Mouse (Mus musculus) lung, embryonic 14.5 days (tissue): ENCODE data around the gene Btbd9. TPM values are rescaled to one million over a fixed set of nuclear protein-coding genes. Genes with fewer than 3 reads are reported as not detected.

Experiments
- ATAC-seq: fragments of 200-750 bp; cut with Nextera tagmentation; 2 replicates; pipeline ENCODE4 v1.8.0; 2017; ENCODE audit warnings: mild to moderate bottlenecking, moderate TSS enrichment, moderate library complexity; ENCODE audit not compliant: insufficient read depth
- DNase-seq: peaks from one replicate; pipeline ENCODE4 v3.0.0-alpha.2; 2015
- H3K27ac ChIP-seq: fragments of 300-500 bp; sonication (generic); 2 replicates; pipeline ENCODE4 v1.5.1; 2014; ENCODE audit warnings: low read depth, mild to moderate bottlenecking, moderate library complexity
- H3K27me3 ChIP-seq: fragments of 300-500 bp; sonication (generic); 2 replicates; pipeline ENCODE4 v1.6.1; 2014; ENCODE audit warnings: low read length, control low read depth; ENCODE audit not compliant: insufficient read depth
- H3K36me3 ChIP-seq: fragments of 300-500 bp; sonication (generic); 2 replicates; pipeline ENCODE4 v1.6.1; 2014; ENCODE audit warnings: control low read depth; ENCODE audit not compliant: insufficient read depth
- H3K4me1 ChIP-seq: fragments of 300-500 bp; sonication (generic); 2 replicates; pipeline ENCODE4 v1.6.1; 2014; ENCODE audit warnings: antibody characterized with exemption, control low read depth; ENCODE audit not compliant: insufficient read depth
- H3K4me2 ChIP-seq: fragments of 300-500 bp; sonication (generic); 2 replicates; pipeline ENCODE4 v1.6.1; 2014; ENCODE audit warnings: mild to moderate bottlenecking
- H3K4me3 ChIP-seq: fragments of 300-500 bp; sonication (generic); 2 replicates; pipeline ENCODE4 v1.5.1; 2014; ENCODE audit warnings: low read depth, low read length
- H3K9ac ChIP-seq: fragments of 300-500 bp; sonication (generic); 2 replicates; pipeline ENCODE4 v1.6.1; 2014
- H3K9me3 ChIP-seq: fragments of 300-500 bp; sonication (generic); 2 replicates; pipeline ENCODE4 v1.6.1; 2016; ENCODE audit warnings: low read depth, low read length, control low read depth
- CTCF ChIP-seq: IDR thresholded peaks from 2 replicates; pipeline ENCODE4 v1.5.1; 2016; ENCODE audit warnings: antibody characterized with exemption, low read depth
- WGBS: fragments of 180-500 bp; shearing (Covaris S2); extraction: QIAGEN DNeasy Blood & Tissue Kit; methylation state at CpG from one replicate; pipeline ENCODE4 v1.1.7; 2014; 5-methylcytosine and 5-hydroxymethylcytosine counted together
- polyA plus RNA-seq: library from polyadenylated mRNA; unstranded; fragments of >200 nt; fragmentation: Nextera tagmentation; extraction: Ambion mirVana; gene quantifications from 2 replicates; pipeline ENCODE4 v1.2.1, GENCODE M21; 2014

Gene Btbd9
- polyA plus RNA-seq, 1 experiment from 2014 or later: 51.8 TPM

DNA sequence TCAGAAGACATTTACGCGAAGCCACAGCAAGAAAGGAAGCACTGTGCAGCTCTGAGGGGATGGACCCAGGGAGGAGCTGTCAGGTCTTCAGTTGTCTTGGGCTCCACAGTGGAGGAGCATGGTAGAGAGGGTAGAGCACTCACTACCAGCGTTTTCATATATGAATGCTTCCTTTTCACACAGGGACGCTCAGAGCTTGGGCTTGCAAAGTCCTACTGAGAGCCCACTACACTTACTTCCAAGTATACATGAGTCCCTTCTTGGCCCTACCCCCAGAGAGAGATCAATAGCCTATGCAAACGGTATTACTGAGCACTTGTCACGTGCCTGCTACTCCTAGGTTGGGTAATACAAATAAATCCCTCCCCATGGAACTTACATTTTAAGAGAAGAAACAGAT lies 234.7 kb downstream of the Btbd9 start:
- Histone ChIP-seq H3K36me3 (no peaks in the 10 kb centered on the region), H3K27me3 (no peaks in the 10 kb centered on the region), H3K4me2 (no peak overlapping the region), H3K4me3 (no peak overlapping the region), H3K9me3 (no peaks in the 10 kb centered on the region), H3K4me1 (0 out of 2 replicates have a peak, but pooled peaks cover under 1% of the 10 kb centered on the region), H3K27ac (no peak overlapping the region), H3K9ac (no peak overlapping the region)
- 64% methylated on average over 6 of the region's 6 CpGs for WGBS
- DNase-seq: no peak
- TF ChIP-seq CTCF: no peak
- ATAC-seq: no peak

DNA sequence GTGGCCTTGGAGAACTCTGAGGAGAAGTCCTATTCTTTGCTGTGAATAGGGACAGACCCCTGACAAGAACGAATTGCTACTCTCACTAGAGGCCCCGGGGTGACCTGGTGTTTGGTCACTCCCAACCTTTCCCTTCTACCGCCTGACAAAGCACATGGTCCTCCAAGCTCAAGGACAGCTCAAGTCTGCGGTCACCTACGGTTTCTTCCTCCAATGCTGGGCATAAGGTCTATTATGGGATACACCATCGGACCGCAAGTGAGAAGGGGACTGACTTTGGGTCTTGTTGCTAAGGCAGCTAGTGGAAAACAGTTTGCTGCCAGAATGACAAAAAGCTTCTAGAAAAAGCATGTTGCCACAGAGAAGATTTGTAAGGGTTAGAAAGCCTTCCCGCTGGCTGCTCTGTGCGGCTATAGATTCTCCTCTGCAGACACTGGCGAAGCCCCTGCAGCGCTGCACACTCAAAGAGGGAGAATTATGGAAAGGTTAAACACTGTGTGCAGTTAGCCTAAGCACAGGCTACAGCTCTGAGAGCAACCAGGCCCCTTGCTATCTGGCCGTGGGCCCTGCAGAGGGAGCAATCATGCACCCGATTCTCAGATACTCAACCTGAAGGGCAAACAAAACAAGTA lies 235.7 kb downstream of the Btbd9 start:
- Histone ChIP-seq H3K4me1 (no peaks in the 10 kb centered on the region; the same call in 1 of the 2 replicates), H3K4me3 (no peak overlapping the region), H3K9me3 (no peaks in the 10 kb centered on the region), H3K9ac (no peak overlapping the region), H3K4me2 (no peak overlapping the region), H3K27me3 (no peaks in the 10 kb centered on the region), H3K36me3 (no peaks in the 10 kb centered on the region), H3K27ac (no peak overlapping the region)
- ATAC-seq (no peak), DNase-seq (no peak)
- 68% methylated on average over 13 of the region's 13 CpGs for WGBS
- TF ChIP-seq CTCF: no peak

DNA sequence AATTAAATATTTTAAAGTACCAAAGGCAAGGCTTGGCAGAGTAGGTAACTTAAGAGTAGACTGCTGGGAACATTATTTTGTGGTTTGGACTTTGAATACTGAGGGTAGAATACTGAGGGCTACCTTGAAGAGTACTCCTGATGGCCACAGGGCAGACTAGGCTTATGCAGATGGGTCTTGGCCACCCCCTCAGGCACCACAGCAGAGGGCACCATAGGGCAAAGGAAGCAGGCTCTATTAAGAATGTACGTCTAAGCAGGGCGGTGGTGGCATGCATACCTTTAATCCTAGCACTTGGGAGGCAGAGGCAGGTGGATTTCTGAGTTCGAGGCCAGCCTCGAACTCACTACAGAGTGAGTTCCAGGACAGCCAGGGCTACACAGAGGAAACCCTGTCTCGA lies 237.0 kb downstream of the Btbd9 start:
- 84% methylated on average over 5 of the region's 5 CpGs for WGBS
- H3K36me3 ChIP-seq: no peaks in the 10 kb centered on the region
- no peaks in the 10 kb centered on the region; the same call in 1 of the 2 replicates for H3K4me1 ChIP-seq
- no peaks in the 10 kb centered on the region for H3K9me3 ChIP-seq
- H3K27ac ChIP-seq: no peak overlapping the region
- H3K27me3 ChIP-seq: no peaks in the 10 kb centered on the region
- ATAC-seq: no peak
- TF ChIP-seq CTCF: 0 out of 2 replicates have a peak, but pooled peaks have one; percentile 1
- H3K4me2 ChIP-seq: no peak overlapping the region
- H3K9ac ChIP-seq: no peak overlapping the region
- no peak for DNase-seq
- H3K4me3 ChIP-seq: no peak overlapping the region

DNA sequence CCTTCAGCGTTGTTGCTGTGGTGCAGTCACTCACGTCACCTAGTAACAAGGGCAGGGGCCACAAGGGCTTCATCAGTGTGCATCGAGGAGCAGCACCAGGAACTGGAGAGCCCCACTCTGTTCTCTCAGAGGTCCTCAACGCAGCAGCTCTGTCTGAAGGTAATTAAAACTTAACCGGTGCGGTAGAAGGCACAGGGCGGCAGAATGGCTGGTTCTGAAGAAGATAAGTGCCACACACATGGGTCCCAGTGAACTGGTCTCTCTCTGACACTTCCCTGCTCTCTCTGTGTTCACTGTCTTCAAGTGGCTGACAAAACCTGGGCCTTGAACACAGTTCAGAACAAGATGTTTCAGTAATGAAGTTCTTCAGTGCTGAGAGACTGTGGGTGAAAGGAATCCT lies 239.5 kb downstream of the Btbd9 start:
- Histone ChIP-seq H3K36me3 (no peaks in the 10 kb centered on the region), H3K4me3 (no peak overlapping the region), H3K4me2 (no peak overlapping the region), H3K9me3 (no peaks in the 10 kb centered on the region), H3K9ac (no peak overlapping the region), H3K27me3 (no peaks in the 10 kb centered on the region), H3K4me1 (no peaks in the 10 kb centered on the region; the same call in 1 of the 2 replicates), H3K27ac (no peak overlapping the region)
- WGBS: 62% methylated on average over 7 of the region's 7 CpGs
- no peak for DNase-seq
- ATAC-seq: no peak
- TF ChIP-seq CTCF: no peak

DNA sequence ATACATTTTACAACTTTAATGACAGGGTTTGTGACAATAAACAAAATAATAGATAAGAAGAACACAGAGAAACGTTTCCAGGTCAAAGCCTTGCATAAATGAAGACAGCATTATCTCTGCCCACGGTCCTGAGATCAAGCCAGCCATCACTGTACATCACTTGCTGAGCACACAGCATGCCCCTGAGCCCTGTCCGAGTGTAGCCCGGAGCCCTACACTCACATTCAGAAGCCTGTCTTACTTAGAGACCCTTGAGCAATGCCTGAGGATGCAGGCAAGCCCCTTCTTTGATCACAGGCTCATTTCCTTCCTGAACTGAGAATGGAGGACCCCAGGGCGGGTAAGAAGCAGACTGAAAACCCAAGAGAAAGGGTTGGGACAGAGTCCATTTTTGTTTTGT lies 240.0 kb downstream of the Btbd9 start:
- no peak overlapping the region for H3K9ac ChIP-seq
- no peaks in the 10 kb centered on the region; the same call in 1 of the 2 replicates for H3K4me1 ChIP-seq
- no peak overlapping the region for H3K4me3 ChIP-seq
- no peak for TF ChIP-seq CTCF
- 47% methylated on average over 5 of the region's 5 CpGs for WGBS
- H3K9me3 ChIP-seq: no peaks in the 10 kb centered on the region
- no peaks in the 10 kb centered on the region for H3K27me3 ChIP-seq
- no peak overlapping the region for H3K4me2 ChIP-seq
- ATAC-seq (no peak), DNase-seq (no peak)
- H3K36me3 ChIP-seq: no peaks in the 10 kb centered on the region
- no peak overlapping the region for H3K27ac ChIP-seq

DNA sequence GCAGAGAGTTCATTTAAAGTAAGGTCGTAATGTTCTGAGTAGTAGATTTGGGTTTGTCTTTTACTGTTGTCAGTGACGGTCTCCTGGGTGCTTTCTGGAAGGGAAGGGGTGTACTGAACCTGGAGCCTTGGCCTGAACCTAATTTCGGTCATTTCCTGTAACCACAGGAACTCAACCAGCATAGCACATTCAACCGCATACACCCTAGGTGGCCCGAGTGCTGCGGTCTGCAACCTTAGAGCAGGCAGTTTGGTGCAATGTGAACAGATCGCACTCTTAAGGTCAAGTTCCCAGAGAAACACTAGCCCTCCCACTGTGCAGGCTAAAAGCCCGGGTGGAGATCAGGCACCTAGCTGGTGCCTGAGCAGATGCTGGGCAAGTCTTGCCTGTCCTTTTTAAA lies 240.5 kb downstream of the Btbd9 start:
- Histone ChIP-seq H3K4me1 (no peaks in the 10 kb centered on the region; the same call in 1 of the 2 replicates), H3K9ac (no peak overlapping the region), H3K4me2 (no peak overlapping the region), H3K27ac (no peak overlapping the region), H3K9me3 (no peaks in the 10 kb centered on the region), H3K36me3 (no peaks in the 10 kb centered on the region), H3K27me3 (no peaks in the 10 kb centered on the region), H3K4me3 (no peak overlapping the region)
- DNase-seq (no peak), ATAC-seq (no peak)
- TF ChIP-seq CTCF: no peak
- WGBS: 48% methylated on average over 8 of the region's 8 CpGs

DNA sequence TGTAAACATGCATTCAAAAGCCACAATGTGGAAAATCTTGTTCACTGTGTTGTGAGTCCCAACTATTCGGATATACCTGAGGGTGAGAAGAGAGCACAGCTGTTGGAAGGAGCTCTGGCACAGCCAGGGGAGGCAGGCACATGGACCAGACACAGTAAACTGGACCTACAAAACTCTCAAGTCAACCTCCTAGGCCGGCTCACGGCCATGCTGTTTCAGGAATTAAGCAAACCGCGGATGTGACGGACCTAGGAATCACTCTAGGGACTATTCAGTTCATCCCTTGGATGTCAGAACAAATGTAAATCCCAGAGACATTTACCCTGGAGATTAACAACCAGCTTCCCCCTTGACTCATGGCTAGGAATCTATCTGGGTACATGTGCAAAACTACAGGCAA lies 242.0 kb downstream of the Btbd9 start:
- no peaks in the 10 kb centered on the region; the same call in 1 of the 2 replicates for H3K4me1 ChIP-seq
- 86% methylated on average over 6 of the region's 6 CpGs for WGBS
- ATAC-seq (no peak), DNase-seq (no peak)
- H3K36me3 ChIP-seq: no peaks in the 10 kb centered on the region
- H3K4me3 ChIP-seq: no peak overlapping the region
- H3K27me3 ChIP-seq: no peaks in the 10 kb centered on the region
- H3K9me3 ChIP-seq: no peaks in the 10 kb centered on the region
- no peak for TF ChIP-seq CTCF
- H3K4me2 ChIP-seq: no peak overlapping the region
- H3K27ac ChIP-seq: no peak overlapping the region
- H3K9ac ChIP-seq: no peak overlapping the region
